ENCODE assay signal across 23 mouse cellular contexts in the genomic region with DNA sequence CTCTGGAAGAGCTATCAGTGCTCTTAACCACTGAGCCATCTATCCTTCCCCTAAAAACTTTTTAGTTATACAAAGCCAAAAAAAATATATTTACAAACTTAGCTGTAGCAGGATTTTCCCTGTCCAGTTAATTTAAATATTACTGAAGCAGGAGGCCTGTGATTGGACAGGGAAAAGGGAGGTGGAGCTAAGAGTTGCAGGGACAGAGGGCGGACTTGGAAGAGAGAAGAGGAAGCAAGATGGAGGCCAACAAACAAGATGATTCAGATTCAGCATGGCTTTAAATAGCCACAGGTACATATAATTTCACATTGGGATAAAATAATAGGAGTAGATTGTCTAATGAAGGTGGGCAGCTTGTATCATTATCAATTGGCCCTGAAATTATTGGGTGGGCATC.
"Had no signal": no experiment of that assay in that cellular context is flagged by ENCODE, and none has a peak within 500 bp of the region (broad histone marks: within the 10 kb centered on the region; RNA-seq: fewer than 3 reads in every experiment).

No protein-coding gene starts in this region.

- H3K4me1 ChIP-seq: limb, embryonic 10.5 days; limb, embryonic 13.5 days; lung, embryonic 15.5 days; neural tube, embryonic 12.5 days had no signal

- H3K27ac ChIP-seq: limb, embryonic 10.5 days; limb, embryonic 13.5 days; liver, embryonic 12.5 days; liver, embryonic 15.5 days; lung, embryonic 15.5 days; midbrain, embryonic 12.5 days; midbrain, embryonic 15.5 days; neural tube, embryonic 12.5 days; neural tube, embryonic 15.5 days; stomach, postnatal 0 days had no signal

- H3K4me3 ChIP-seq: limb, embryonic 10.5 days; limb, embryonic 13.5 days; liver, embryonic 12.5 days; liver, embryonic 15.5 days; lung, embryonic 15.5 days; megakaryocyte, embryonic 14.5 days; midbrain, embryonic 12.5 days; midbrain, embryonic 15.5 days; neural tube, embryonic 12.5 days; neural tube, embryonic 15.5 days had no signal

- H3K9ac ChIP-seq: limb, embryonic 13.5 days; liver, embryonic 12.5 days; liver, embryonic 15.5 days; lung, embryonic 15.5 days; midbrain, embryonic 12.5 days; midbrain, embryonic 15.5 days; neural tube, embryonic 12.5 days; neural tube, embryonic 15.5 days had no signal

- DNase-seq: kidney, postnatal 14 days; kidney, postnatal 4 days; liver; lung, adult 18-20 months; lung, postnatal 10 days; lung, postnatal 36 days; right cerebral cortex, adult 18-20 months; right cerebral cortex, postnatal 14 days; right cerebral cortex, postnatal 4 days; thymus, adult 2 months; thymus, postnatal 14 days; thymus, postnatal 4 days had no signal

- H3K36me3 ChIP-seq: limb, embryonic 13.5 days; lung, embryonic 15.5 days; midbrain, embryonic 15.5 days; neural tube, embryonic 12.5 days; neural tube, embryonic 15.5 days had no signal

- H3K27me3 ChIP-seq: limb, embryonic 13.5 days; liver, embryonic 12.5 days; liver, embryonic 15.5 days; lung, embryonic 15.5 days; megakaryocyte, embryonic 14.5 days; midbrain, embryonic 12.5 days; midbrain, embryonic 15.5 days; neural tube, embryonic 12.5 days; neural tube, embryonic 15.5 days had no signal

- H3K9me3 ChIP-seq: limb, embryonic 10.5 days; limb, embryonic 13.5 days; liver, embryonic 12.5 days; liver, embryonic 15.5 days; lung, embryonic 15.5 days; megakaryocyte, embryonic 14.5 days; midbrain, embryonic 12.5 days; midbrain, embryonic 15.5 days; neural tube, embryonic 12.5 days; neural tube, embryonic 15.5 days had no signal

- H3K4me2 ChIP-seq: limb, embryonic 13.5 days; liver, embryonic 12.5 days; liver, embryonic 15.5 days; lung, embryonic 15.5 days; midbrain, embryonic 12.5 days; midbrain, embryonic 15.5 days; neural tube, embryonic 12.5 days; neural tube, embryonic 15.5 days had no signal
